Mouse (Mus musculus) mouse trophoblast stem cell (cell line): ENCODE data around the gene Gm20821.
"Not testable (repeated sequence)": the region's sequence is repeated elsewhere in the genome, so short reads cannot be mapped to it uniquely, and the experiment has no call there.

ENCODE experiments used
- in situ Hi-C, 2 experiments: fragments of 300-500 bp; cut with MseI, MboI; formaldehyde crosslinking; loops; 2 replicates in 1 of 2; 3 replicates in 1 of 2; pipeline ENCODE4 v1.15.1; 2025

The Gm20821 gene

GRCm38 (mm10) chrY:9781504-9781903 is at the start of gene Gm20821:
Gene Gm20821, plus strand, starts transcription at chrY:9781804.
- in situ Hi-C loops, result not testable (repeated sequence)
